ENCODE assay signal across 31 mouse cellular contexts in genomic region chr4:142975620-142976019, GRCm38 (mm10).
"Had no signal": no experiment of that assay in that cellular context is flagged by ENCODE, and none has a peak within 500 bp of the region (broad histone marks: within the 10 kb centered on the region; RNA-seq: fewer than 3 reads in every experiment).

No protein-coding gene starts in this region.

- ATAC-seq: liver, embryonic 12.5 days; liver, postnatal 0 days; lung, postnatal 0 days; midbrain, embryonic 13.5 days; midbrain, embryonic 15.5 days; midbrain, embryonic 16.5 days had no signal

- H3K36me3 ChIP-seq: limb, embryonic 10.5 days; limb, embryonic 12.5 days; limb, embryonic 13.5 days; limb, embryonic 15.5 days; liver, embryonic 12.5 days; liver, embryonic 13.5 days; liver, embryonic 15.5 days; lung, embryonic 15.5 days; midbrain, embryonic 10.5 days; midbrain, embryonic 12.5 days; midbrain, embryonic 13.5 days; midbrain, embryonic 15.5 days had no signal

- H3K27me3 ChIP-seq: limb, embryonic 12.5 days; limb, embryonic 13.5 days; limb, embryonic 15.5 days; liver, embryonic 12.5 days; liver, embryonic 13.5 days; liver, embryonic 15.5 days; lung, embryonic 15.5 days; megakaryocyte, embryonic 14.5 days; midbrain, embryonic 12.5 days; midbrain, embryonic 13.5 days; midbrain, embryonic 15.5 days had no signal

- H3K4me2 ChIP-seq: limb, embryonic 12.5 days; limb, embryonic 13.5 days; limb, embryonic 15.5 days; liver, embryonic 11.5 days; liver, embryonic 12.5 days; liver, embryonic 13.5 days; liver, embryonic 15.5 days; lung, embryonic 14.5 days; lung, embryonic 15.5 days; midbrain, embryonic 11.5 days; midbrain, embryonic 12.5 days; midbrain, embryonic 13.5 days; midbrain, embryonic 15.5 days had no signal

- H3K9ac ChIP-seq: limb, embryonic 12.5 days; limb, embryonic 13.5 days; limb, embryonic 15.5 days; liver, embryonic 12.5 days; liver, embryonic 13.5 days; liver, embryonic 14.5 days; liver, embryonic 15.5 days; liver, postnatal 0 days; lung, embryonic 14.5 days; lung, embryonic 15.5 days; midbrain, embryonic 12.5 days; midbrain, embryonic 13.5 days; midbrain, embryonic 15.5 days had no signal

- H3K4me3 ChIP-seq: limb, embryonic 10.5 days; limb, embryonic 12.5 days; limb, embryonic 13.5 days; limb, embryonic 15.5 days; liver, embryonic 12.5 days; liver, embryonic 13.5 days; liver, embryonic 15.5 days; lung, embryonic 15.5 days; megakaryocyte, embryonic 14.5 days; midbrain, embryonic 10.5 days; midbrain, embryonic 12.5 days; midbrain, embryonic 13.5 days; midbrain, embryonic 15.5 days; myocyte had no signal

- H3K9me3 ChIP-seq: limb, embryonic 10.5 days; limb, embryonic 13.5 days; limb, embryonic 15.5 days; liver, embryonic 13.5 days; liver, embryonic 15.5 days; lung, embryonic 15.5 days; midbrain, embryonic 10.5 days; midbrain, embryonic 12.5 days; midbrain, embryonic 13.5 days; midbrain, embryonic 15.5 days had no signal

- DNase-seq: left cerebral cortex, postnatal 4 days; liver; liver, embryonic 13.5 days; liver, postnatal 0 days; lung, adult 18-20 months; lung, adult 2 months; lung, embryonic 14.5 days; lung, postnatal 10 days; lung, postnatal 14 days; lung, postnatal 36 days; lung, postnatal 4 days; midbrain, embryonic 14.5 days had no signal

- H3K27ac ChIP-seq: limb, embryonic 10.5 days; limb, embryonic 12.5 days; limb, embryonic 13.5 days; limb, embryonic 15.5 days; liver, embryonic 12.5 days; liver, embryonic 13.5 days; liver, embryonic 14.5 days; liver, embryonic 15.5 days; lung, embryonic 15.5 days; macrophage; midbrain, embryonic 10.5 days; midbrain, embryonic 12.5 days; midbrain, embryonic 13.5 days; midbrain, embryonic 15.5 days had no signal

- H3K4me1 ChIP-seq: limb, embryonic 10.5 days; limb, embryonic 12.5 days; limb, embryonic 13.5 days; limb, embryonic 15.5 days; liver, embryonic 12.5 days; liver, embryonic 13.5 days; liver, embryonic 15.5 days; lung, embryonic 15.5 days; midbrain, embryonic 12.5 days; midbrain, embryonic 13.5 days; midbrain, embryonic 15.5 days had no signal
